Mouse (Mus musculus): ENCODE data around the gene Sord. TPM values are rescaled to one million over a fixed set of nuclear protein-coding genes. Genes with fewer than 3 reads are reported as not detected.
A peak's percentile ranks its signal among the peaks of the same experiment; 100 is the strongest.

Sord gene
- polyA plus RNA-seq (2015; fragmentation: Nextera tagmentation; extraction: Ambion mirVana): 23.4 and 26.2 TPM in 2 replicates

DNA sequence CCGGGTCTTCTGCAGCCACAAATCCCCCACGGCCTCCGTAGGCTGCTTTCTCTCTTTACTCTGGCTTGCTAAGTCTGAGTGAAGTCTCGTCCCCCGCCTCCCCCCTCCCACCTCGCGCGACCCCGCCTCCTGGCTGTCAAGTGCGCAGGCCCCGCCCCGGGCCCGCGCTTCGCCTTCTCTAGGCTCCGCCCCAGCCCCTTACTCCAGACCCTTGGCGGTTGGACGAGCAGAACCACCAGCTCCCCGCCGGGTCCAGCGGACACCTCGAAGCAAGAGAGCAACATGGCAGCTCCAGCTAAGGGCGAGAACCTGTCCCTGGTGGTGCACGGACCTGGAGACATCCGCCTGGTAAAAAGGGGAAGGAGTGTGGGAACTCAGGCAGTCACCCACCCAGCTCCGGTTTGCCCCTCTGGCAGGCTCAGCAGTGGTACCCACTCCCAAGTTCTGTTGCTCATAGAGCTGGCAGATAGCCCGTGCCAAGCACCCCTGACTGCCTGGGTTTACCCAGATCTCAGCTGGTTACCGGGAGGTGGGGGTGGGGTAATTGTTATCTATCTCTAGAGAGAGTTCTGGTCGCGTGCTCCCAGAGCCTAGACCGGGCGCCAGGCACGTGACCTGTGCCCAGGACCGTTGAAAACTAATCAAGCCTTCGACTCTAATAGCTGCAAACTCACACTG is at the start of gene Sord:
TSS of gene Sord (plus strand) at position 139 of the 678 bp plus-strand sequence.
- H3K4me1 ChIP-seq (replicated peaks; ENCODE audit: control insufficient read depth, insufficient read depth, low read length): peaks cover 6% of the 10 kb centered on the region
- peak within 1 kb of the TSS; percentile 54; the same call in 1 of the 2 replicates for H3K27ac ChIP-seq (ENCODE audit: low read length)
- peak within 1 kb of the TSS; percentile 67 for H3K9ac ChIP-seq (ENCODE audit: low read length)
- H3K36me3 ChIP-seq (ENCODE audit: control insufficient read depth, insufficient read depth, low read length): no peaks in the 10 kb centered on the region
- H3K9me3 ChIP-seq (ENCODE audit: control insufficient read depth, low read length): no peaks in the 10 kb centered on the region
- peak within 1 kb of the TSS; percentile 68 for H3K4me3 ChIP-seq (ENCODE audit: low read length)
- WGBS: under 1% methylated on average over 32 of the region's 35 CpGs
- H3K4me2 ChIP-seq (ENCODE audit: low read depth, low read length): peak within 1 kb of the TSS; percentile 92
- no peaks in the 10 kb centered on the region for H3K27me3 ChIP-seq (ENCODE audit: control insufficient read depth, insufficient read depth, low read depth, low read length)
- peak; percentile 95 for ATAC-seq (ENCODE audit: low read depth)

DNA sequence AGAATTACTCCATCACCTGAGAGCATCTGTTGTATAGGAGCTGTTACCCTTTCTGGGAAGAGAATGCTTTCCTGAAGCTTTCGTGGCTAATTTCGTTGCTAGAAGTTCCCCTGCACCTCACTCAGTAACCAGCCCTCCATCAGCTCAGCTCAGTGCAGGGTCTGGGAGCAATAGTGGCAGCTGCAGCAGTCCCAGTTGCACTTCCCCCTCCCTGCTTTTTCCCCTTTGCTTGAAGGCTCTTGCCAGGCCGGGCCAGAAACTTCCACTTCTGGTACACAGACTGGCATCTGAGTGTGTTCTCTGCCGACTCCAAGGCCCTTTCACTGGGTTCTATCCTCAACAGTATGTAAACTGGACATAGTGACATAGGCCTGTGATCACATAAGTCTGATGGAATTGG is 49.5 kb upstream of the Sord start:
- no peaks in the 10 kb centered on the region for H3K36me3 ChIP-seq (ENCODE audit: control insufficient read depth, insufficient read depth, low read length)
- no peak overlapping the region for H3K27ac ChIP-seq (ENCODE audit: low read length)
- no peaks in the 10 kb centered on the region for H3K4me1 ChIP-seq (replicated peaks; ENCODE audit: control insufficient read depth, insufficient read depth, low read length)
- H3K9me3 ChIP-seq (ENCODE audit: control insufficient read depth, low read length): no peaks in the 10 kb centered on the region
- H3K4me3 ChIP-seq (ENCODE audit: low read length): no peak overlapping the region
- no peak overlapping the region for H3K9ac ChIP-seq (ENCODE audit: low read length)
- H3K4me2 ChIP-seq (ENCODE audit: low read depth, low read length): no peak overlapping the region
- no peaks in the 10 kb centered on the region for H3K27me3 ChIP-seq (ENCODE audit: control insufficient read depth, insufficient read depth, low read depth, low read length)
- ATAC-seq (ENCODE audit: low read depth): no peak
- 69% methylated on average over 4 of the region's 4 CpGs for WGBS

DNA sequence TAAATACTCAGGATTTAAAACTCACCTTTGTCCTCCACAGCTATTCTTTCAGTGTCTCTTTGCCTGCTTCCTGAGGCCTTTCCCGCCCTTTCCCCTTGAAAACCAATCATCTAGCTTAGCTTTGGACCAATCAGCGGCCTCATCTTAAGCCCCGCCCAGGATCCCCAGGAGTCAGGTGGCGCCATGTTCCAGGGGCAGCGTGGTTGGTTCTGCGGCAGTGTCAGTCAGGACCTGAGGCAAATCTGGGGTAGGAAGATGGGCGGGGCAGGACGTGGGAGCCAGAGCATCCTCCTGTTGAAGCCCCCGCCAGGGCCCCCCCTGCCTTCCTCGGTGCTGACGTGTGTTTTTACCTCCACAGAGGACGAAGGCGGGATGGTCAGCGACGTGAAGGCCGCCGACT is 48.4 kb upstream of the Sord start, which contains the start of the genes Patl2 and Terb2:
TSS of gene Patl2 (minus strand) at position 84 of the 400 bp plus-strand sequence.
TSS of gene Terb2 (plus strand) at position 167 of the 400 bp plus-strand sequence.
- Histone ChIP-seq H3K36me3 (ENCODE audit: control insufficient read depth, insufficient read depth, low read length) (no peaks in the 10 kb centered on the region), H3K4me3 (ENCODE audit: low read length) (no peak within 1 kb of the TSS), H3K9ac (ENCODE audit: low read length) (no peak within 1 kb of the TSS), H3K4me1 (replicated peaks; ENCODE audit: control insufficient read depth, insufficient read depth, low read length) (no peaks in the 10 kb centered on the region), H3K27me3 (ENCODE audit: control insufficient read depth, insufficient read depth, low read depth, low read length) (no peaks in the 10 kb centered on the region), H3K9me3 (ENCODE audit: control insufficient read depth, low read length) (no peaks in the 10 kb centered on the region), H3K27ac (ENCODE audit: low read length) (no peak within 1 kb of the TSS), H3K4me2 (ENCODE audit: low read depth, low read length) (no peak within 1 kb of the TSS)
- no peak for ATAC-seq (ENCODE audit: low read depth)
- WGBS: 71% methylated on average over 17 of the region's 17 CpGs

GRCm38 (mm10) chr2:122186751-122187150 is 47.8 kb upstream of the Sord start:
- H3K4me3 ChIP-seq (ENCODE audit: low read length): no peak overlapping the region
- no peak overlapping the region for H3K27ac ChIP-seq (ENCODE audit: low read length)
- no peaks in the 10 kb centered on the region for H3K9me3 ChIP-seq (ENCODE audit: control insufficient read depth, low read length)
- no peak overlapping the region for H3K9ac ChIP-seq (ENCODE audit: low read length)
- H3K4me1 ChIP-seq (replicated peaks; ENCODE audit: control insufficient read depth, insufficient read depth, low read length): no peaks in the 10 kb centered on the region
- WGBS: 95% methylated on average over 3 of the region's 3 CpGs
- H3K36me3 ChIP-seq (ENCODE audit: control insufficient read depth, insufficient read depth, low read length): no peaks in the 10 kb centered on the region
- H3K27me3 ChIP-seq (ENCODE audit: control insufficient read depth, insufficient read depth, low read depth, low read length): no peaks in the 10 kb centered on the region
- no peak overlapping the region for H3K4me2 ChIP-seq (ENCODE audit: low read depth, low read length)
- no peak for ATAC-seq (ENCODE audit: low read depth)

- no peak for ATAC-seq (ENCODE audit: low read depth)
- 65% methylated on average over 3 of the region's 3 CpGs for WGBS
- no peaks in the 10 kb centered on the region for H3K36me3 ChIP-seq (ENCODE audit: control insufficient read depth, insufficient read depth, low read length)
- no peaks in the 10 kb centered on the region for H3K9me3 ChIP-seq (ENCODE audit: control insufficient read depth, low read length)
- H3K4me3 ChIP-seq (ENCODE audit: low read length): no peak overlapping the region
- H3K9ac ChIP-seq (ENCODE audit: low read length): no peak overlapping the region
- H3K27me3 ChIP-seq (ENCODE audit: control insufficient read depth, insufficient read depth, low read depth, low read length): no peaks in the 10 kb centered on the region
- no peak overlapping the region for H3K4me2 ChIP-seq (ENCODE audit: low read depth, low read length)
- H3K27ac ChIP-seq (ENCODE audit: low read length): no peak overlapping the region
- H3K4me1 ChIP-seq (replicated peaks; ENCODE audit: control insufficient read depth, insufficient read depth, low read length): no peaks in the 10 kb centered on the region
These were observed 42.7 kb upstream of the Sord start for GRCm38 (mm10) chr2:122191849-122192248.

DNA sequence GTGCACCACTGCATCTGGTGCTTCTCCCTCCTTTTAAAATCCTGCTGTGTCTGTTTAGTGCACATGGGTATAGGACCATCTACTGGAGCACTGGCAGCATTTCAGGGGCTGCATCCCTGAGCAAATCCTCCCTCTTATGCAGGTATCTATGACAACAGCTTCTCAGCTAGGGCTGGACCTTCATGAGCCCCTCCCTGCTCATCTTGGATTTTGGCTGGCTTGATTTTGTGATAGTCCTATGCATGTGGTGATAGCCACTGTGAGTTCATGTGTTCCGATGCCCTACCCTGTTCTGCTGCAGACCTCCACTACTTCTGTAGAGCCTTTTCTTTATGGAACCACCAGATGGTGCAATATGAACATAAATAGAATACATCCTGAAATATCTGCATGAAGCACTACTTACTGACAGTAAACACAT is 40.0 kb upstream of the Sord start:
- H3K27ac ChIP-seq (ENCODE audit: low read length): no peak overlapping the region
- H3K9me3 ChIP-seq (ENCODE audit: control insufficient read depth, low read length): no peaks in the 10 kb centered on the region
- no peak overlapping the region for H3K4me3 ChIP-seq (ENCODE audit: low read length)
- H3K36me3 ChIP-seq (ENCODE audit: control insufficient read depth, insufficient read depth, low read length): no peaks in the 10 kb centered on the region
- no peak for ATAC-seq (ENCODE audit: low read depth)
- WGBS: 60% methylated on average over 1 of the region's 1 CpGs
- no peaks in the 10 kb centered on the region for H3K4me1 ChIP-seq (replicated peaks; ENCODE audit: control insufficient read depth, insufficient read depth, low read length)
- H3K27me3 ChIP-seq (ENCODE audit: control insufficient read depth, insufficient read depth, low read depth, low read length): no peaks in the 10 kb centered on the region
- no peak overlapping the region for H3K4me2 ChIP-seq (ENCODE audit: low read depth, low read length)
- no peak overlapping the region for H3K9ac ChIP-seq (ENCODE audit: low read length)

DNA sequence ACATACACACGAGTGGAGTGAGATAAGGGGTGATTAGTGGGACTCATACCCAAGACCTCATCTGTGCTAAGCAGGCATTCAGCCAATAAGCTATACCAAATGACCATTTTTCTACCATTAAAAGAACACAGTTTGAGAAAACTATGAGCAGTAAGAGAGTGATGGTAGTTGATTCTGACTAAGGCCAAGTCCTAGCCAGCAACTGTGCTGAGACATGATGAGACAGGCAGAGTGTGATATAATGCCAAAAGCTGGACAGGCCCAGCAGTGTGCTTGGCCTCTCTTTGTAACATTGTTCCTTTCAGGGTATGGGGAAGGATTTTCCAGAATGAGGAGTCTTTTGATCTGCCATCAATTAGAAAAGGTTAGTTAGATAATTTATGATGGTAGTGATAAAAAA is 33.0 kb upstream of the Sord start:
- Histone ChIP-seq H3K27ac (ENCODE audit: low read length) (no peak overlapping the region), H3K4me3 (ENCODE audit: low read length) (no peak overlapping the region), H3K4me1 (replicated peaks; ENCODE audit: control insufficient read depth, insufficient read depth, low read length) (no peaks in the 10 kb centered on the region), H3K27me3 (ENCODE audit: control insufficient read depth, insufficient read depth, low read depth, low read length) (no peaks in the 10 kb centered on the region), H3K9me3 (ENCODE audit: control insufficient read depth, low read length) (no peaks in the 10 kb centered on the region), H3K4me2 (ENCODE audit: low read depth, low read length) (no peak overlapping the region), H3K9ac (ENCODE audit: low read length) (no peak overlapping the region), H3K36me3 (ENCODE audit: control insufficient read depth, insufficient read depth, low read length) (no peaks in the 10 kb centered on the region)
- ATAC-seq (ENCODE audit: low read depth): peak; percentile 54
- 39% methylated on average over 1 of the region's 1 CpGs for WGBS

- ATAC-seq (ENCODE audit: low read depth): no peak
- Histone ChIP-seq H3K4me2 (ENCODE audit: low read depth, low read length) (no peak overlapping the region), H3K4me1 (replicated peaks; ENCODE audit: control insufficient read depth, insufficient read depth, low read length) (no peaks in the 10 kb centered on the region), H3K27me3 (ENCODE audit: control insufficient read depth, insufficient read depth, low read depth, low read length) (no peaks in the 10 kb centered on the region), H3K36me3 (ENCODE audit: control insufficient read depth, insufficient read depth, low read length) (no peaks in the 10 kb centered on the region), H3K9ac (ENCODE audit: low read length) (no peak overlapping the region), H3K27ac (ENCODE audit: low read length) (no peak overlapping the region), H3K4me3 (ENCODE audit: low read length) (no peak overlapping the region), H3K9me3 (ENCODE audit: control insufficient read depth, low read length) (no peaks in the 10 kb centered on the region)
- 42% methylated on average over 2 of the region's 2 CpGs for WGBS
These were observed 28.0 kb upstream of the Sord start for GRCm38 (mm10) chr2:122206440-122207107.

DNA sequence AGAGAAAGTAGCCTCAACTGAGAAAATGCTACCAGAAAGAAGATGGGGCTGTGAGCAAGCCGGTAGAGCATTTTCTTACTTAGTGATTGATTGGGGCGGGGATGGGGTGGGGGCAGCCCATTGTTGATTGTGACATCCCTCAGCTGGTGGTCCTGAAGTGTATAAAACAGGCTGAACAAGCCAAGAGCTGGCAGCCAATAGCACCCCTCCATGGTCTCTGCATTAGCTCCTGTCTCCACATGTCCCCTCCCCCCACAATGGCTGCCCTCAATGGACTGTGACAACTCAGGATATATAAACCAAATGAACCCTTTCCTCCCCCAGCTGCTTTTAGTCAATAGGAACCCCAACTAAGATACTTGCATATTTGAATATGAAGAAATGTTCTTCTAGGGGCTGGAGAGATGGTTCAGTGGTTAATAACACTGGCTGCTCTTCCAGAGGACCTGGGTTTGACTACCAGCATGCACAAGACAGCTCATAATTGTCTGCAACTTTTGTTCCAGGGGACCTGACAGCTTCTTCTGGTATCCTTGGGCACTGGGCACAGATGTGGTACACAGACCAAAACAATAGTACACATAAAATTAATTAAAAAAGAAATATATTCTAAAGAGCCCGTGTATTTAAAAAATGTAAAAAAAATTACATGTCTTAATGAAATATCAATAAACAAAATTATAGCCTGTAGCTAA is 23.9 kb upstream of the Sord start:
- no peaks in the 10 kb centered on the region for H3K36me3 ChIP-seq (ENCODE audit: control insufficient read depth, insufficient read depth, low read length)
- no peak overlapping the region for H3K27ac ChIP-seq (ENCODE audit: low read length)
- no peaks in the 10 kb centered on the region for H3K9me3 ChIP-seq (ENCODE audit: control insufficient read depth, low read length)
- no peaks in the 10 kb centered on the region for H3K4me1 ChIP-seq (replicated peaks; ENCODE audit: control insufficient read depth, insufficient read depth, low read length)
- no peaks in the 10 kb centered on the region for H3K27me3 ChIP-seq (ENCODE audit: control insufficient read depth, insufficient read depth, low read depth, low read length)
- 61% methylated on average over 3 of the region's 3 CpGs for WGBS
- no peak overlapping the region for H3K4me3 ChIP-seq (ENCODE audit: low read length)
- ATAC-seq (ENCODE audit: low read depth): peak; percentile 68; the same call in 1 of the 2 replicates
- H3K9ac ChIP-seq (ENCODE audit: low read length): no peak overlapping the region
- H3K4me2 ChIP-seq (ENCODE audit: low read depth, low read length): no peak overlapping the region

Data from lung, embryonic 16.5 days (tissue).